Mouse (Mus musculus): ENCODE data around the gene Ssr2. TPM values are rescaled to one million over a fixed set of nuclear protein-coding genes. Genes with fewer than 3 reads are reported as not detected.

Ssr2 gene
- total and polyA plus RNA-seq, 3 experiments, result 346 to 377 (median 364) TPM

DNA sequence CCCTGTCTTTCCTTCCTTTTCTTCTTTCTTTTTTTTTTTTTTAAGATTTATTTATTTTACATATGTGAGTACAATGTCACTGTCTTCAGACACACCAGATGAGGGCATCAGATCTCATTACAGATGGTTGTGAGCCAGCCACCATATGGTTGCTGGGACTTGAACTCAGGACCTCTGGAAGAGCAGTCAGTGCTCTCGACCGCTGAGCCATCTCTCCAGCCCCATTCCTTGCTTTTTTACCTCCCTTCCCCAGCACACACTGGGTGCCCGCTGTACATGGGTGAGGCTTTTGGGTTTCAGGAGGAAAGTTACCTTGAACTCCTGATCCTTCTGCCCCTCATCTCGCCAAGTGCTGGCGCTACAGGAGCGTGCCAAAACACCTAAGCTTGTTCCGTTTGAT lies 49.9 kb downstream of the Ssr2 start:
- no peaks in the 10 kb centered on the region for H3K9me3 ChIP-seq (replicated peaks; ENCODE audit: low read length)
- peaks cover 80% of the 10 kb centered on the region for H3K79me2 ChIP-seq (replicated peaks; ENCODE audit: control insufficient read depth, extremely low read depth, insufficient read depth, poor library complexity, severe bottlenecking)
- in situ Hi-C loops (cut with MboI; ENCODE audit: low pct_ligation_motif_present, low pct_unique_long_range_greater_than_20kb, low sequenced_read_pairs) (no loop called here), dilution Hi-C loops (cut with MboI; ENCODE audit: extremely low pct_ligation_motif_present, extremely low pct_unique_long_range_greater_than_20kb, low sequenced_read_pairs) (no loop called here)
- H3K4me3 ChIP-seq (replicated peaks in 1 of 3; ENCODE audit: low read depth in 2 of 3, low read length in 2 of 3, poor library complexity in 1 of 3), result no peak overlapping the region
- H3K9ac ChIP-seq (ENCODE audit: insufficient read depth, low read depth), result no peak overlapping the region
- TF ChIP-seq E2F4 (IDR thresholded peaks at IDR 0.05; ENCODE audit: insufficient replicate concordance, low read depth, low read length) (no peak), EP300 (IDR thresholded peaks at IDR 0.05; ENCODE audit: low read length) (no peak), RCOR1 (conservative IDR thresholded peaks at IDR 0.05; ENCODE audit: low read depth, low read length) (no peak), ZKSCAN1 (IDR thresholded peaks at IDR 0.05; ENCODE audit: borderline replicate concordance, low read depth, low read length) (no peak), ETS1 (conservative IDR thresholded peaks at IDR 0.05; ENCODE audit: low read depth, low read length) (no peak), TCF12 (IDR thresholded peaks at IDR 0.05; ENCODE audit: low read depth, low read length) (no peak), JUND (conservative IDR thresholded peaks at IDR 0.05; ENCODE audit: low read depth, low read length) (no peak), MAFK (IDR thresholded peaks at IDR 0.05; ENCODE audit: insufficient replicate concordance, low read length) (no peak), SMC3 (IDR thresholded peaks at IDR 0.05; ENCODE audit: low read depth, low read length) (no peak), CTCF (conservative IDR thresholded peaks at IDR 0.05 in 1 of 2, IDR thresholded peaks at IDR 0.05 in 1 of 2; ENCODE audit: low read depth in 2 of 2, low read length in 2 of 2) (no peak), ZNF384 (IDR thresholded peaks at IDR 0.05; ENCODE audit: low read depth, low read length) (no peak)
- H3K4me2 ChIP-seq (ENCODE audit: insufficient read depth, low read depth, poor library complexity, severe bottlenecking), result no peak overlapping the region
- no peak overlapping the region for H3K27ac ChIP-seq (ENCODE audit: insufficient read depth, low read depth)
- no peak for DNase-seq (ENCODE audit: extremely low read depth)
- H3K36me3 ChIP-seq (replicated peaks in 1 of 2; ENCODE audit: control insufficient read depth in 1 of 2, insufficient read depth in 1 of 2, low read length in 1 of 2), result peaks cover 29 to 64% of the 10 kb centered on the region in 2 experiments
- H3K27me3 ChIP-seq (replicated peaks), result no peaks in the 10 kb centered on the region
- H3K4me1 ChIP-seq (ENCODE audit: control insufficient read depth in 1 of 2, insufficient read depth in 2 of 2), result peaks cover 12 to 68% of the 10 kb centered on the region in 2 experiments

DNA sequence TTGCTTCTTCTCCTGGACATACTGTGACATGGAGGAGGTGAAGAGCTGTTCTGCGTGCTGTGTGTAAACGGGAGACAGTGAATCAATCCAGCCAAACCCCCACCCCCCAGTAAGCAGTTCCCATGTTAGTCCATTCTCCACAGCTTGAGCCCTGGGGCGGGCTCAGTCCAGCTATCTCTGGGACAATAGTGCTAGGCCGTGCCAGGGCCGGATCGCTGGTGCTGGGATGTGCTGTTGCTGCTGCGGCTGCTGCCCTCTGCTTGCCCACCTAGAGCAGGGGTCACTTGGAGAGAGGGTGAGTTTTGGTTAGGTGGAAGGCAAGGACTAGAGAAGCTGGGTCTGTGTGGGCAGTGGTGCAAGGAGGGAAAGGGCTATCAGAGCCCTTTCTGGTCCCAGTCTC lies 50.6 kb downstream of the Ssr2 start:
- DNase-seq (ENCODE audit: extremely low read depth), result no peak
- dilution Hi-C loops (cut with MboI; ENCODE audit: extremely low pct_ligation_motif_present, extremely low pct_unique_long_range_greater_than_20kb, low sequenced_read_pairs), result no loop called here
- no peak overlapping the region for H3K4me2 ChIP-seq (ENCODE audit: insufficient read depth, low read depth, poor library complexity, severe bottlenecking)
- in situ Hi-C loops (cut with MboI; ENCODE audit: low pct_ligation_motif_present, low pct_unique_long_range_greater_than_20kb, low sequenced_read_pairs), result no loop called here
- TF ChIP-seq JUND (conservative IDR thresholded peaks at IDR 0.05; ENCODE audit: low read depth, low read length), result no peak
- no peak for TF ChIP-seq ZMIZ1 (IDR thresholded peaks at IDR 0.05; ENCODE audit: low read depth, low read length)
- no peak for TF ChIP-seq MAX (IDR thresholded peaks at IDR 0.05; ENCODE audit: low read length)
- TF ChIP-seq MXI1 (IDR thresholded peaks at IDR 0.05; ENCODE audit: low read depth, low read length), result no peak
- TF ChIP-seq CHD2 (IDR thresholded peaks at IDR 0.05; ENCODE audit: low read length), result no peak
- no peak for TF ChIP-seq POLR2A (IDR thresholded peaks at IDR 0.05; ENCODE audit: low read depth, low read length)
- TF ChIP-seq ELF1 (IDR thresholded peaks at IDR 0.05; ENCODE audit: low read depth, low read length), result no peak
- TF ChIP-seq EP300 (IDR thresholded peaks at IDR 0.05; ENCODE audit: low read length), result no peak
- TF ChIP-seq SMC3 (IDR thresholded peaks at IDR 0.05; ENCODE audit: low read depth, low read length), result no peak
- TF ChIP-seq CHD1 (IDR thresholded peaks at IDR 0.05; ENCODE audit: low read depth, low read length), result no peak
- no peak for TF ChIP-seq HCFC1 (IDR thresholded peaks at IDR 0.05; ENCODE audit: low read depth, low read length)
- TF ChIP-seq CTCF (conservative IDR thresholded peaks at IDR 0.05 in 1 of 2, IDR thresholded peaks at IDR 0.05 in 1 of 2; ENCODE audit: low read depth in 2 of 2, low read length in 2 of 2), result no peak
- peaks cover 12 to 72% of the 10 kb centered on the region in 2 experiments for H3K4me1 ChIP-seq (ENCODE audit: control insufficient read depth in 1 of 2, insufficient read depth in 2 of 2)
- H3K4me3 ChIP-seq (replicated peaks in 1 of 3; ENCODE audit: low read depth in 2 of 3, low read length in 2 of 3, poor library complexity in 1 of 3), result no peak overlapping the region
- no peaks in the 10 kb centered on the region for H3K27me3 ChIP-seq (replicated peaks)
- peaks cover 77% of the 10 kb centered on the region for H3K79me2 ChIP-seq (replicated peaks; ENCODE audit: control insufficient read depth, extremely low read depth, insufficient read depth, poor library complexity, severe bottlenecking)
- no peak overlapping the region for H3K27ac ChIP-seq (ENCODE audit: insufficient read depth, low read depth)
- no peaks in the 10 kb centered on the region for H3K9me3 ChIP-seq (replicated peaks; ENCODE audit: low read length)
- H3K9ac ChIP-seq (ENCODE audit: insufficient read depth, low read depth), result no peak overlapping the region
- H3K36me3 ChIP-seq (replicated peaks in 1 of 2; ENCODE audit: control insufficient read depth in 1 of 2, insufficient read depth in 1 of 2, low read length in 1 of 2), result peaks cover 35 to 72% of the 10 kb centered on the region in 2 experiments

Measured in CH12.LX (cell line).